Mouse (Mus musculus) urinary bladder, adult 18-20 months (tissue): ENCODE measurements at regions not wholly inside any gene's neighbourhood (a gene's known extent, or its start where the extent isn't known, plus 50 kb on each side); places are given as distances from the start of the nearest gene placed in this dataset.
"Not testable (repeated sequence)": the region's sequence is repeated elsewhere in the genome, so short reads cannot be mapped to it uniquely, and the experiment has no call there.

Source experiments
- DNase-seq, 2 experiments: peaks; one replicate each; pipeline ENCODE4 v3.0.0; 2022; ENCODE audit warnings: low spot score in 2 of 2, mixed read lengths in 2 of 2

- DNase-seq, result no peak
Measured at GRCm38 (mm10) chr7:73608804-73609275, 67.2 kb upstream of the Chd2 start.

GRCm38 (mm10) chr7:73608070-73608803 lies 66.6 kb upstream of the Chd2 start:
- no peak for DNase-seq

DNA sequence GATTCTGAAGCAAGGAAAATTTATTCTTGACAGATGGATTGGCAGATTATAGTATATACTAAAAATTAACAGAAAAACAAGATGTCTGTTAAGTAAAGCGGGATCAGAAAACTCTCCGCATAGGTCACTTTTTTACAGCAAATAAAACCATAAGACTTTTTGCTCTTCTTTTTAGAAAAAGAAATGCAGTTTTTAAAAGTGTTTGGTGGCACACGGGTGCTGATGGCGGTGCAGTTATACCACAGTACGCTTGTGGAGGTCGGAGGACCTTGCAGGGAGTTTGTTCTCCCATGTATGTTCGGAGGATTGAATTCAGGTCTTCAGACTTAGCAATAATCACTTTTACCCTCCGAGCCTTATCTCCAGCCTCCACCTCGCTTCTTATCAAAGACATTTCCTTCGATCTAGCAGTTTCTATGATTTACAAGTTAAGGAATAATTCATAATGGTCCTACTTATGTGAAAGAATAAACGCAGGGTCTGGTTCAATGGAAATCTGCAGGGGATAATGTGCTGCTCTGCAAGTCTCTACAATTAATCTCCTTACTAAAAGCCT lies 65.9 kb upstream of the Chd2 start:
- DNase-seq, result no peak

DNA sequence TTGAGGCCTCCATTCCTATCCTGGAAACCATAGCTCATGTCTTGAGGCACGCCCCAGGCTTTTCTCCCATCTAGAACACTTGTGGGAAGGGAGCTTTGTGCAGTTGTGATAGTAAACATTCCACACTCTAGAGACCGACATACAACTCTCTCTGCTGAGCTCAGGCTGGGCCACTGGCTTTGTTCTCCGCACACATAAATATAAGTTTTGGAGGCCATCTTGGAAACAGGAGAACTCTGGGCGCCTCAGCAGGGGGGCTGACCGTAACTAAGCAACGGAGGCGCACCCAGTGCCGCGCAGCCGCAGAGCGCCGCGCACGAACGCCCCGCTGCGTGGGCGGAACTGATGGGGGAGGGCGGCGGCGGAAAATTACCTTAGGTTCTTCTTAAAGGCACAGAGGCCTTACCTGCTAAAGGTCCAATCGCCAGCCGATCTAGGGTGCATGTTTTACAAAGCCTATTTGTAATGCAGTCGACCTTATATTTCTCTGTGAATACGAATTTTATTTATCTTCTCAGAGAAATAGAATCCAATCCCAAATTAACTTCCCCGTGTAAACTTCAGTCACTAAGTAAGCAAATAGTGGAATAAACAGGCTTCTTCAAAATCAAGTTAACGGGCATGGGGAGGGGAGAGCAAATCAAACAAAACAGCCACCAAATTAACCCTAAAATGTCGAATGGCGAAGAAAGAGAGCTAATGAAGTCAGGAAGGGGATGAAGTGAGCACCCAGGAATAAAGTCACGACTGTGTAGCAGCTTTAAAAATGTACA lies 65.2 kb upstream of the Chd2 start:
- DNase-seq, result peak; percentile 81 to 92

GRCm38 (mm10) chr7:73604597-73604996 lies 63.0 kb upstream of the Chd2 start:
- DNase-seq, result no peak

DNA sequence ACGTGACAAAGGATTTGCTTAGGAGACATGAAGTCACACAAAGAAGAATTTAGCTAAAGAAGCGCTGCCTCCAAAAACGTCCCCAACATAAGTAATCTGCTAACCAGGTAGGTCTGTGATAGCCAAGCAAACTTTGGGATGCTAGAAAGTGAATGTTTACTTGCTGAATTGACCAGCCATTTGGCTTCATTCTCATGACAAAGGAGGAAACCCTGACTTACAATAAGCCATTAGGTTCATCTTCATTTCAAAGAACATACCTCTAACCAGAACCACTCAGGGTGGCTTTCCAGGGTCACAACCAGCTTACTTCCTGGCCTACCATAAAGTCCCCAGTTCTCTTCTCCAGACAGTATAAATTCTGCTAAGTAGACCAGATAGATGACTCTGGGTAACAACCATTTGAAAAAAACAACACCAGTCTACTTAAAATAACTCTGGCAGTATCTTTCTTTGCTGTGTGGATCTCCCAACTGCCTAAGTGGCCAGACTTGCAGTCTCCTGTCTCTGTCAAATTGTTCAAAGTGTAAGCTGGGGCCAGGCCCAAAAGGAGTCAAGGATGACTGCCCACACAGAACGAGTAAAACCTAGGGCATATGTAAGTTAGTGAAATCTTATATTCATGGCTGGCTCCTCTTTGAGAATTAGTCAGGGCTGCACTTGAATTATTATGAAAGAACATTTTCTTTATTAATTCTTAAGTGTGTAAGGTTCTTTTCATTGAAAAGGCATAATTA lies 61.4 kb upstream of the Chd2 start:
- DNase-seq, result no peak

- DNase-seq, result no peak
Measured at GRCm38 (mm10) chr7:73601336-73601735, 59.7 kb upstream of the Chd2 start.

DNA sequence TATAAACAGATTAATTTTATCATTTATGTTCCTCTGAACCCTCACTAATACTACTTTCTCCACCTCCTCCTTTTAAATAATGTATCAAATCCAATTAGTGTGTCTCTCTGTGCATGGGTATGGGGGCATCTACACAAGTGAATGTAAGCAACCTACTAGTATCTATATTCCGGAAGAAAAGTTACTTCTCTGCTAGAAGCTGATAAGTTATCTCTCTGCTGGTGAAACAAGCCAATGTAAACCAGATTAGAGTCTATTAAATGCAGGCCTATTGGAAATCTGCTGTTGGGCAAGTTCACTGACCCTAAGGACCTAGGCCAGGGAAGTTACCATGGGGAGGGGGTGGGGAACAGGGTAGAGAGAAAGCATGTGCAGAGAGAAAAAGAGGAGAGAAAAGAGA lies 59.1 kb upstream of the Chd2 start:
- DNase-seq, result no peak

DNA sequence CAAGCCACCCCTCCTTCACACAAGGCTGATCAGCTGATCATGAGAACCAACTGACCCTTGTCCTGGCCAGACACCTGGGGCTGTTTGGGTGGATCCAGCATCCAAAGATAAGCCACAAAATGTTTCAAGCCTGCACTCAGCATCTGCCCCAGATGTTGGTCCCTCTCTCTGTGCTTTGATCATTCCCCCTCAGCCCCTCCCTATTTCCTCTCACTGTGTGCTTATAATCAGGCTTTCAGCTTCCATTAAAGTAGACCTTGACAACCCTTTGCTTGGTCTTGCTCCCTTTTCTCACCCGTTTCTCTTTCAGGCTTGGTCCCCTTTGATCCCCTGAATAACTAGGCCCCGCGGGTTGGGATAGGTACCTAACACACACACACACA lies 58.4 kb upstream of the Chd2 start:
- not testable (repeated sequence) for DNase-seq

DNA sequence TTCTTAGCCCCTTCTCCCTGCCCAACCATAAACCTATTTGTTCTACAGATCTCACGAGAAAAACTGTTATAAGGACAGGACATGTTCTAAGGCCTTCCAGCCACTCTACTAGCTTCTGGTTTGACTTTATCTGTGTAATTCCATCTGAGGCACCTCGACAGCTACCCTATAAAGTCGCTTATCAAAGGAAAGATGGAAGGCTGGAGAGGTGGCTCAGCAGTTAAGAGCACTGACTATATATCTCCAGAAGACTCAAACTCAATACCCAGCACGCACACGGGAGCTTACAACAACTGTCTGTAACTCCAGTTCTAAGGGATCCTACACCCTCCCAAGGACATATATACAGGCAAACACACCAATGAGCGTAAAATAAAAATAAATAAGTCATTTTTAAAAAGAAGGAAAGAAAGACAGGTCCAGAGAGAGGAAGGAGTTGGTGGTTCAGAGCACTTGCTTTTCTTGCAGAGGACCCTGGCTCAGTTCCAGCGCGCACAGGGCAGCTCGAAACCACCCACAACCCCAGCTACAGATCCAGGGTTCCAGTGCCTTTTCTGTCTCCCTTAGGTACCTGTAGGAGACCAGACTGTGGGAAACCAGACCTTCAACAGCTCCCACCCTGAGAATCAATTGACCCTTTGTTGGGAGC lies 57.8 kb upstream of the Chd2 start:
- DNase-seq, result no peak

DNA sequence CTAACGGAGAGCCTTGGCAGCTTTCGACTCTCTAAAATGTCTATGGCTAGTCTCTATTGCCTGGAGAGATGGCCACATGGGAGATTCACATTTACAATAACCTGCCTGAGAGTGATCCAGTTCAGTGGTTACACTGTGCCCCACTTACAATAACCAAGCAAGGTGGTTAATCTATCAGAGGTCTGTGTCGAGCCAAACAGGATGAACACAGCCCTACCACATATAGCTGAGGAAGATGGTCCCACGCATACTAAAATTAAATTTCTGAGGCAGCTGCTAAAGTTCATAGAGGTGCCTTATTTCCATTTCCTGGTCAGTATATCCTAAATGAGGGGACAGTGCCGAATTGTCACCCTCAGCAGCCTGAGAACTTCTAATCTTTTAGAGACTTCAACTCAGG lies 56.3 kb upstream of the Chd2 start:
- no peak for DNase-seq

GRCm38 (mm10) chr7:73596866-73597840 lies 55.5 kb upstream of the Chd2 start:
- no peak for DNase-seq

DNA sequence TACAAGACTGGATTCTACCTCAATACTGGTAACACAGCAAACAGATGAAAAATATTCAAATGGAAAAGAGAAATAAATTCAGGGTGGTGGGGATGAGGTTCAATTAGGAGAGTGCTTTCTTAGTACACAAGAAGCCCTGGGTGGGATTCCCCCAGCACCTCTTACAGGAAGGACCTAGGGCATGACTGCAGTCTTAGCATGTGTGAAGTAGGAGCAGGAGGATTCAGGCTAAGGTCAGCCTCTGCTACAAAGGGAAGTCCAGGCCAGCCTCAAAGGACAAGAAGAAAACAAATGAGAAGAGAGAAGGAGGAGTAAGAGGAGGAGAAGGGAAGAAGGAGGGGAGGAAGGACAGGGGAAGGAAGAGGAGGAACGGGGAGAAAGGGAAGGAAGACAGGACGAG lies 54.8 kb upstream of the Chd2 start:
- DNase-seq, result no peak

GRCm38 (mm10) chr7:73595860-73596259 lies 54.2 kb upstream of the Chd2 start:
- no peak for DNase-seq

DNA sequence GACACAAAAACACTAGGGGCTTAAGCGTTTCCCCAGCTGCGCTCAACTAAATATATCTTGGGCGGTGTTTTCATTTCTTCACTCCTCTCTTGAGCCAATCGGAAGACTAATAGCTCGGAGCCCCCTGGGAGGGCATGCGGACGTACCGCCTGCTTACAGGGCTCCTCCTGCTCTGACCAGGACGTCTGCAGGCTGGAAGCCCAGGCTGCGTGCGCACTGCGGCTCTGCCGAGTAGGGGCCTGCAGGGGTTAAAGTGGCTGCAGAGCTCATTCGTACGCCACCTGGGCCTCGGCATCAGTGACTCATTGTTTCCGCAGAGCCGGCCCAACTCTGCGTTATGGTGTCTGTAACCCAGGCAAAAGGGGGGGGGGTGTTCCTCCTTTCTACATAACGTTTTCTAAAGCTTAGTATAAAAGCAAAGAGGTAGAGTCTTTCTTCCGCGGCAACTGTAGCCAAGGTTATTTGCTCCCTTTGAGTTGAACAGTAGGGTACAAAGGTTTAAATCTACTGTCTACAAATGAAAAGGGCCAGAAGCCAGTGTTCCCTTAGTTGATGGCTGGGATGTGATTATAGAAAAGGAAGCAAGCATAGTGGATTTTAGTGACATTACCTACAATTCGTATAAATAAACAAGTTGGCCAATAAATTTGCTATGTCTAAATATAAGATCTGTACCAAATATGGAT lies 53.7 kb upstream of the Chd2 start:
- DNase-seq, result peak; percentile 72 to 89

GRCm38 (mm10) chr7:73594492-73595139 lies 53.0 kb upstream of the Chd2 start:
- DNase-seq, result no peak

DNA sequence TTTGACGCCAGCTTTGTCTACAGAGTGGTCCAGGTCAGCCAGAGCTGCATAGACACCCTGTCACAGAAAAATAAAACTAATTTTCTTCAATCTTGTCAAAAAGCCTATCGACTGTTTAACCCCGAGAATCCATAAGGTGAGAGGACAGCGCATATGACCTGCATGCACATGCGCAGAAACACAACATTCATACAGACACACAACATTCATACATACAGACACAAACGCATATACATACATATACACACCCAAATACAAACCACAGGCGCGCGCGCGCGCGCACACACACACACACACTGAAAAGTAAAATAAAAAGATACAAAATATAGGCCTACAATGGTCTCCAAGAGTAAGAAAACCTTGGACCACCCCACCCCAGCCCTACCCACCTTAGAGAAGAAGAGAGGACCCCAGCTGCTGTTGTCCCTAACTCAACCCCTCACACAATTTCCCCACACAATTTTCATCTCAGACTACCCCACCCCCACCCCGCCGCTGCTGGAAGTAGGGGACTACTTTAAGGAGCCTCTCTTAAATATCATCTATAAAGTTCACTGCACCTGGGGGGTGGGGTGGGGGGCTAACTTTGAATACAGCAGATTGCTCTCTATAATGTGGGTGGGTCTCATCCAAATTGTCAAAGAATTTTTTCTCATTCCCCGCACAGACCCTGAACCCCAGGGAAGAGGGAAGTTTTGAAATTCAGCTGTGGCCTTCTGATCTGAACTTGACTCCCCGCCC lies 52.2 kb upstream of the Chd2 start:
- DNase-seq, result no peak

GRCm38 (mm10) chr7:73592857-73593256 lies 51.2 kb upstream of the Chd2 start:
- no peak for DNase-seq
